Mouse (Mus musculus) thymus, adult 2 months (tissue): ENCODE data around the gene Zfp61.

Source experiments
- CTCF ChIP-seq: fragments of 200-500 bp; IDR thresholded peaks from 2 replicates; pipeline ENCODE4 v1.5.1; 2012; ENCODE audit warnings: mild to moderate bottlenecking, control low read depth, low read length, moderate library complexity, borderline replicate concordance; ENCODE audit not compliant: control insufficient read depth, poor library complexity, insufficient read depth; ENCODE audit errors: extremely low read depth
- POLR2A ChIP-seq: fragments of 200-500 bp; IDR thresholded peaks from 2 replicates; pipeline ENCODE4 v1.6.1; 2012; ENCODE audit warnings: mild to moderate bottlenecking, low read length, control low read depth, moderate library complexity; ENCODE audit not compliant: control insufficient read depth, poor library complexity, insufficient read depth; ENCODE audit errors: extremely low read depth

GRCm38 (mm10) chr7:24343701-24344272 lies 42.8 kb upstream of the Zfp61 start:
- TF ChIP-seq POLR2A: no peak
- no peak for TF ChIP-seq CTCF
